Mouse (Mus musculus) spleen, adult 2 months (tissue): ENCODE data around the gene Sult2b1. TPM values are rescaled to one million over a fixed set of nuclear protein-coding genes. Genes with fewer than 3 reads are reported as not detected.

ENCODE experiments used
- DNase-seq, 2 experiments: peaks; one replicate each; pipeline versions ENCODE4 v3.0.0 to v3.0.0-alpha.2; 2012 to 2021; ENCODE audit warnings: low spot score in 2 of 2, low read depth in 1 of 2
- H3K27ac ChIP-seq: fragments of 200-500 bp; 2 replicates; pipeline ENCODE4 v1.5.1; 2012; ENCODE audit warnings: low read length, inconsistent platforms; ENCODE audit not compliant: insufficient read depth
- H3K27me3 ChIP-seq: fragments of 200-500 bp; 2 replicates; pipeline ENCODE4 v1.6.1; 2012; ENCODE audit warnings: mild to moderate bottlenecking, moderate library complexity, low read length, inconsistent platforms; ENCODE audit not compliant: control insufficient read depth, insufficient read depth
- H3K36me3 ChIP-seq: fragments of 200-500 bp; 2 replicates; pipeline ENCODE4 v1.6.1; 2012; ENCODE audit warnings: mild to moderate bottlenecking, low read length, inconsistent platforms; ENCODE audit not compliant: control insufficient read depth, insufficient read depth
- H3K4me1 ChIP-seq: fragments of 200-500 bp; 2 replicates; pipeline ENCODE4 v1.6.1; 2011; ENCODE audit warnings: inconsistent platforms; ENCODE audit not compliant: control insufficient read depth, insufficient read depth, insufficient read length
- H3K4me3 ChIP-seq: fragments of 200-500 bp; 2 replicates; pipeline ENCODE4 v1.5.1; 2011; ENCODE audit warnings: mild to moderate bottlenecking, inconsistent platforms; ENCODE audit not compliant: insufficient read depth, insufficient read length; ENCODE audit errors: extremely low read depth
- CTCF ChIP-seq: fragments of 200-500 bp; IDR thresholded peaks from 2 replicates; pipeline ENCODE4 v1.5.1; 2011; ENCODE audit warnings: mild to moderate bottlenecking, inconsistent platforms; ENCODE audit not compliant: insufficient read depth, insufficient read length, insufficient replicate concordance; ENCODE audit errors: extremely low read depth
- POLR2A ChIP-seq: fragments of 200-500 bp; IDR thresholded peaks from 2 replicates; pipeline ENCODE4 v1.6.1; 2011; ENCODE audit warnings: low read depth, low read length, inconsistent platforms
- WGBS: fragments of 180-500 bp; shearing (Covaris S2); methylation state at CpG from one replicate; pipeline ENCODE4 v1.1.7; 2018; 5-methylcytosine and 5-hydroxymethylcytosine counted together
- polyA plus RNA-seq: library from polyadenylated mRNA; depleted of rRNA; stranded (reverse); fragments of >200 nt; gene quantifications from 2 replicates; pipeline ENCODE4 v1.2.3, GENCODE M21; 2012

Sult2b1 gene
- polyA plus RNA-seq, 1 experiment = 0.76 TPM

GRCm38 (mm10) chr7:45713881-45714520, 70.5 kb downstream of the Sult2b1 start:
- Histone ChIP-seq H3K4me3 (no peak overlapping the region), H3K36me3 (peaks cover 29% of the 10 kb centered on the region), H3K27ac (no peak overlapping the region), H3K4me1 (peaks cover 9% of the 10 kb centered on the region; the same call in 1 of the 2 replicates), H3K27me3 (no peaks in the 10 kb centered on the region)
- 84% methylated on average over 6 of the region's 6 CpGs for WGBS
- no peak for TF ChIP-seq CTCF
- no peak for TF ChIP-seq POLR2A
- DNase-seq = no peak

- no peak overlapping the region for H3K27ac ChIP-seq
- TF ChIP-seq CTCF = no peak
- no peak for TF ChIP-seq POLR2A
- peaks cover 14% of the 10 kb centered on the region; the same call in 1 of the 2 replicates for H3K4me1 ChIP-seq
- DNase-seq = no peak
- H3K27me3 ChIP-seq = no peaks in the 10 kb centered on the region
- H3K36me3 ChIP-seq = peaks cover 29% of the 10 kb centered on the region
- no peak overlapping the region for H3K4me3 ChIP-seq
- 93% methylated on average over 16 of the region's 16 CpGs for WGBS
Observed at GRCm38 (mm10) chr7:45713396-45713795, 71.1 kb downstream of the Sult2b1 start.

GRCm38 (mm10) chr7:45712022-45712757, 72.3 kb downstream of the Sult2b1 start:
- Histone ChIP-seq H3K27me3 (no peaks in the 10 kb centered on the region), H3K4me1 (peaks cover 19% of the 10 kb centered on the region), H3K4me3 (no peak overlapping the region), H3K27ac (no peak overlapping the region), H3K36me3 (peaks cover 29% of the 10 kb centered on the region)
- TF ChIP-seq POLR2A = no peak
- no peak for TF ChIP-seq CTCF
- WGBS = 92% methylated on average over 21 of the region's 21 CpGs
- no peak for DNase-seq

GRCm38 (mm10) chr7:45711316-45712021, 73.0 kb downstream of the Sult2b1 start:
- Histone ChIP-seq H3K4me1 (peaks cover 21% of the 10 kb centered on the region), H3K27me3 (no peaks in the 10 kb centered on the region), H3K27ac (no peak overlapping the region), H3K36me3 (peaks cover 29% of the 10 kb centered on the region), H3K4me3 (no peak overlapping the region)
- no peak for DNase-seq
- 94% methylated on average over 24 of the region's 24 CpGs for WGBS
- TF ChIP-seq POLR2A = no peak
- no peak for TF ChIP-seq CTCF

- TF ChIP-seq POLR2A (no peak), CTCF (no peak)
- peaks cover 29% of the 10 kb centered on the region for H3K36me3 ChIP-seq
- WGBS = 93% methylated on average over 20 of the region's 20 CpGs
- no peak overlapping the region for H3K4me3 ChIP-seq
- peaks cover 18% of the 10 kb centered on the region for H3K4me1 ChIP-seq
- DNase-seq = no peak
- H3K27me3 ChIP-seq = no peaks in the 10 kb centered on the region
- H3K27ac ChIP-seq = no peak overlapping the region
Observed at GRCm38 (mm10) chr7:45710477-45711191, 73.8 kb downstream of the Sult2b1 start.

- no peak for TF ChIP-seq POLR2A
- no peak for TF ChIP-seq CTCF
- H3K27ac ChIP-seq = no peak overlapping the region
- no peak for DNase-seq
- no peaks in the 10 kb centered on the region for H3K27me3 ChIP-seq
- WGBS = 91% methylated on average over 14 of the region's 14 CpGs
- peaks cover 29% of the 10 kb centered on the region for H3K36me3 ChIP-seq
- peaks cover 15% of the 10 kb centered on the region for H3K4me1 ChIP-seq
- H3K4me3 ChIP-seq = no peak overlapping the region
Observed at GRCm38 (mm10) chr7:45709677-45710355, 74.7 kb downstream of the Sult2b1 start.
